Mouse (Mus musculus) common myeloid progenitor, adult 5-6 weeks (primary cell): ENCODE measurements around the gene Immp2l. TPM values are rescaled to one million over a fixed set of nuclear protein-coding genes. Genes with fewer than 3 reads are reported as not detected.
A peak's percentile ranks its signal among the peaks of the same experiment; 100 is the strongest.

ENCODE experiments used
- ATAC-seq: replicated peaks from 2 replicates; pipeline ENCODE4 v1.8.0; 2016; ENCODE audit warnings: low read depth, mild to moderate bottlenecking, moderate TSS enrichment, inconsistent platforms; ENCODE audit not compliant: poor library complexity, severe bottlenecking
- total RNA-seq: library from RNA; stranded (forward); fragments of 200-1000, 187-1606 nt; gene quantifications from 2 replicates; pipeline ENCODE4 v1.2.3, GENCODE M21; 2017

The Immp2l gene
- total RNA-seq, 1 experiment from 2014 or later = 41.4 TPM

- no peak for ATAC-seq
Measured at GRCm38 (mm10) chr12:41880833-41881232, 856.9 kb downstream of the Immp2l start.

GRCm38 (mm10) chr12:41908011-41908410 is 884.1 kb downstream of the Immp2l start:
- ATAC-seq = no peak

- no peak for ATAC-seq
Measured at GRCm38 (mm10) chr12:41911626-41912025, 887.7 kb downstream of the Immp2l start.

- no peak for ATAC-seq
Measured at GRCm38 (mm10) chr12:41937751-41938150, 913.9 kb downstream of the Immp2l start.

- ATAC-seq = no peak
Measured at GRCm38 (mm10) chr12:41941853-41942252, 918.0 kb downstream of the Immp2l start.

GRCm38 (mm10) chr12:41944079-41944672 is 920.3 kb downstream of the Immp2l start:
- no peak for ATAC-seq

GRCm38 (mm10) chr12:41946536-41946935 is 922.6 kb downstream of the Immp2l start:
- ATAC-seq = no peak

- no peak for ATAC-seq
Measured at GRCm38 (mm10) chr12:41949409-41949808, 925.5 kb downstream of the Immp2l start.

GRCm38 (mm10) chr12:41949841-41950241 is 926.0 kb downstream of the Immp2l start:
- no peak for ATAC-seq

GRCm38 (mm10) chr12:41950726-41951125 is 926.8 kb downstream of the Immp2l start:
- no peak for ATAC-seq

- no peak for ATAC-seq
Measured at GRCm38 (mm10) chr12:41961038-41961437, 937.1 kb downstream of the Immp2l start.

- 0 out of 2 replicates have a peak, but pooled peaks have one; percentile 36 for ATAC-seq
Measured at GRCm38 (mm10) chr12:41991408-41991807, 967.5 kb downstream of the Immp2l start.
